Mouse (Mus musculus) embryonic stem cell, embryonic (primary cell): Measurements from ENCODE around the gene Anapc10.
"Not testable (repeated sequence)": the region's sequence is repeated elsewhere in the genome, so short reads cannot be mapped to it uniquely, and the experiment has no call there.

Experiments used
- CTCF ChIA-PET, 4 experiments: fragments of 300-600 bp in 2 of 4; fragments of 350-600 bp in 2 of 4; sonication (Branson Sonifier 250); formaldehyde crosslinking; loops; one replicate each; lab custom pipeline; 2022; ENCODE audit warnings: inconsistent platforms in 2 of 4; lab: Charles Lee
- POLR2A ChIA-PET, 4 experiments: fragments of 300-600 bp in 2 of 4; fragments of 350-600 bp in 2 of 4; sonication (Branson Sonifier 250); formaldehyde crosslinking; loops; one replicate each; lab custom pipeline; 2022; ENCODE audit warnings: antibody characterized with exemption in 4 of 4, inconsistent platforms in 1 of 4; lab: Charles Lee

The Anapc10 gene

DNA sequence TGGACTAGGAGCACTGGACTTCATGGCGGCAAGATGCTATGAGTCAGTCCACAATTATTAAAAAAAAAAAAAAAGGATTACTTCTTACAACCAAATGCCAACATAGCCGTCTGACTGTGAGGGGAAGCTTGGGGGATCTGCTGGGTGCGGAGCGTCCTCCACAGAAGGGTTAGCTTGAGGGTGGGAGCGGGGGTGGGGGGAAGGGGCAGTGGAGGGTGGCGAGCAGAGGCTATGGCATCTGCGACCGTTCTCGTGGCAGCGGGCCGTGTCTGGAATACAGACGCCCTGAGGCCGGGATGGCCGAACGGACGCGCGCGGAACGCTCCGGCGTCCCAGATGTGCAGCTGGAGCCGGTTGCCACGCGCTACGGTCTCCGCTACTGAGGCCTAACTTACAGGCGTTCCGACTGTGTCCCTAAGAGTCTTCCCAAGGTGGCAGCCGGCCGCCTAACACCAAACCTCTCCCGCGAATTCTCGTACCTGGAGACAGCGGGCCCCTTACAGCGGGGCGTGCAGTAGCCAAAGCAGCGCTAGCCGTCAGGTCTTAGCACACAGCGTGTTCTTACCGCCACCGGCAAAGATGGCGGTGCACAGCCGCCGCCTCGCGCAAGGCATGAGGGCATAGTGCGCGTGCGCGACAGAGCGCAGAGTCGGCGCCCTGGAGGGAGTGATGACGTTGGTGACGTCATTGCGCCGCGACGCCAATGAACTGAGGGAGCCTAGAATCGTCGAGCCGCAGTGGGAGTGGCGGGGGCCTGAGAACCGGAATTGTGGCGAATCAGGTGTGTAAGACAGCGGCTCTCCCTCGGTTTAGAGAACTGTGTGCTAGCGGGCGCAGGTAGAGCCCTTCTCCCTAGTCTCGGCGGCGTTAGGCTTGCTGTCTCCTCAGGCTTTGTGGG, at the start of gene Anapc10, which contains the start of gene Abce1:
Gene Anapc10 (plus strand): TSS at position 757 of the 898 bp plus-strand sequence.
Gene Abce1 (minus strand): TSS at position 677 of the 898 bp plus-strand sequence.
- ChIA-PET POLR2A (interaction anchor here in 3 of 4 experiments (0.6 to 2.9 kb wide), 43 partner anchors 8 to 1305 kb away, joined by 3 to 12 read pairs (median 4); partner anchors contain the start of genes Usp38 (in 2 of the 3) and Smarca5 (in 1 of the 3)), CTCF (interaction anchor here in 3 of 4 experiments (0.6 to 0.8 kb wide), 3 partner anchors 23 to 1649 kb away, joined by 3 to 5 read pairs (median 3); no protein-coding TSS in a partner anchor)

DNA sequence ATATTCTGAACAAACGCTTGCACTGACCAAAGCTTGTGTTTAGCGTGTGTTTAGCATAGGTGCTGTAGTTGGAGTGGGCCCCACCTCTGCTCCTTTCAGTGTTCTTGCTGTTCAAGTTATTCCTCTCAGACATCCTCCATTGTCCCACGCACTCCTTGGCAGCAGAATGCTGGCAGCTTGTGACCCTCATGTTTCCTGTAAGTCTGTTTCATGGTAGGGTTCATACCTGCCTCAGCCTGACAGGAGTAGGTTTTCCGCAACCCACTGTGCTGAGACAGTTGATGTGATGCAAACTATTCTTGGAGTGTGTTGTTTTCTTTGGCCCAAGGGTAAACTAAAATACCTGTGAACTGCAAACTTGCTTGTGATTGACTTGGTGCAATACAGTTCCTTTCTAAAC, 35.2 kb upstream of the Anapc10 start:
- ChIA-PET CTCF (no interaction called here), POLR2A (interaction anchor here in 2 of 4 experiments (0.5 to 2.4 kb wide), 9 partner anchors 10 to 1338 kb away, joined by 3 to 7 read pairs (median 4); partner anchors contain the start of genes Abce1 (in 1 of the 2), Anapc10 (in 1 of the 2) and Usp38 (in 1 of the 2))

DNA sequence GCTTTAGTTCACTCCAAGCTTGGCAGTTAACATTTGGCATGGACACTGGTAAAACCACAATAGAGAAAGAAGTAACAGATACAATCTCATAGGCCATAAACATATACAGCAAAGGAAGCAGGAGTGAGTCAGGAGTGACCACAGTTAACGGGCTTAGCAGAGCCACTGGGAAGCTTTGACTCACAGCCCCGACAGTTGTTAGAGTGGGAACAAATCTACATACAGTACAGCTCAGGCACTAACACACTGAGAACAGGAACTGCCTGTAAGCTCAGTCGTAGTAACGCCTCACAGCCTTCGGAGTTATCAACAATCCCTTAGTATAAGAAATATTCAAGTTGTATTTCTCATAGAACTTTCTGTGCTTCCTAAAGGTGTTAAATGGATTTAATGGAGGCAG, 32.6 kb upstream of the Anapc10 start:
- POLR2A ChIA-PET, result interaction anchor here in 2 of 4 experiments (0.7 to 1.9 kb wide), 2 partner anchors 14 to 201 kb away, joined by 4 to 9 read pairs; no protein-coding TSS in a partner anchor

DNA sequence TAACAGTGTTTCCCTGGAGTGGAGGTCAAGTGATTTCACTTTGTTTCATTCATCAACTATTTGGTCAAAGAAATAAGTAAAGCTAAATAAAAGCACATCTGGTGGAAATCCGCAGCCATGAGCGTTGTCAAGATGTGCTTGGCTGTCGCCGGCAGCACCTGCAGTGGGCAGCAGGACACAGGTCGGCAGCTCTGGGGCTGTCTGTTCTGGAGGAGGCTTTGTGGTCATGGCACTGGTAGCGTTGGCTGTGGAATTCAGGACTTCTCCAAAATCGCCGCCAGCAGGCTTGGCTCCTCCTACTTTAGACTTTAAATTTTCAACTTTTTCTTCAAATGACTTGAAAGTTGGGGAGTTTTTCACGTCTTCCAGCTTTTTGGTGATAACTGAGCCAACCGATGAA, 31.5 kb upstream of the Anapc10 start:
- CTCF ChIA-PET, result not testable (repeated sequence)
- POLR2A ChIA-PET, result interaction anchor here in 3 of 4 experiments (0.7 to 1.9 kb wide), 11 partner anchors 8 to 31 kb away, joined by 3 to 9 read pairs (median 3); partner anchors contain the start of genes Abce1 (in 1 of the 3) and Anapc10 (in 1 of the 3)

More for the DNA sequence above, 32.6 kb upstream of the Anapc10 start:
- CTCF ChIA-PET, result no interaction called here

DNA sequence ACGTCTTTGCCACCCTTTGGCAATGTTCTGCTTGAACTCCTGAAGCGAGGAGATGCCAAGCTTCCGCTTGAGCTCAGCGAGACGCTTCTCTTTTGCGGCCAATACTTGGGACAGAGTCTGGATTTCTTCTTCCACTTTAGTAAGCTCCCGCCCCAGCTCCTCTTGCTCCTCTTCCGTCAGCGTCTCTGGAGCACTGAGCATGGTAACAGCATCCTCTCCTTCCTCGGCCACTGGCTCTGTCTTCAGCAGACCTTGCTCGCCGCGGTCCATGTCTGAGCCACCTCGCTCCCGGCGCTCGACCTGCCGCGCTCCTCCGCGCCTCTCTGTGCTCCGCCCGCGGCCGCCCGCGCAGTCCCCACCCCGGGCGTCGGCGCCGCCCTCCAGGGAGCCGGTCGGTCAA, 31.1 kb upstream of the Anapc10 start:
- POLR2A ChIA-PET, result interaction anchor here in 3 of 4 experiments (0.6 to 2.2 kb wide), 14 partner anchors 9 to 31 kb away, joined by 3 to 10 read pairs (median 4); partner anchors contain the start of genes Abce1 (in 1 of the 3) and Anapc10 (in 1 of the 3)
- CTCF ChIA-PET, result no interaction called here

DNA sequence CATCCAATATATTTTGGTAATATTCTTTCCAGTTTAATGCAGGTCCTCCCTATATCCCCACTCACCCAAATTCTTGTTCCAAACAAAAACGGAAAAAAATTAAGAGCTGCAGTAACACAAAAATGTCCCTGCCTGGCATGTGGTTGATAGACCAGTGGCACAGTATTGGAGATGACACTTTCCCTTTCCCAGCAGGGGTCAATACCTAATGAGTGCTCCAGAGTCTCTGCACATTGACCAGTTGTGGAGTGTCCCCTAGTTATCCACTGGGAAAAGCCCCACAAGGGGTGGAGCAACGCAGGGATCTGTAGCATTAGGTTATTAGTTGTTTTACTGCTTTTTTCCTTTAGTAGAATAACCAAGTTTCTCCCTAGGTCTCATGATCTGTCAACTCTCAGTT, 30.7 kb upstream of the Anapc10 start:
- POLR2A ChIA-PET, result interaction anchor here in 3 of 4 experiments (0.6 to 2.3 kb wide), 17 partner anchors 8 to 387 kb away, joined by 3 to 10 read pairs (median 3); partner anchors contain the start of genes Abce1 (in 1 of the 3) and Anapc10 (in 1 of the 3)
- CTCF ChIA-PET, result interaction anchor here in 1 of 4 experiments (0.6 kb wide), 1 partner anchor 19 kb away, joined by 4 read pairs; no protein-coding TSS in a partner anchor

DNA sequence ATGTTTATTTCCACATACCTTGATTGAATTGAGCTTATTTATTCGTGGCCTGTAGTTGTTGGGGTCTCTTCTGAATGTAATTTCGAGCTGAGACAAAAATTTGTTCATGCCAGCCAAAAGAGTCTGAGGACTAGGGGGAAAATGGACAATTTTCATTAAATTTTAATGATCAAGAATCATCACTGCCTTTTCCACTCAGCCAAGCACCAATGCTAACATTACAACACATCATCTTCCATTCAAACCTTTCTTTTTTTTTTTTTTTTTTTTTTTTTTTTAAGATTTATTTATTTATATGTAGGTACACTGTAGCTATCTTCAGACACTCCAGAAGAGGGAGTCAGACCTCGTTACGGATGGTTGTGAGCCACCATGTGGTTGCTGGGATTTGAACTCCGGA, 25.7 kb upstream of the Anapc10 start:
- POLR2A ChIA-PET, result interaction anchor here in 2 of 4 experiments (0.6 to 2.4 kb wide), 4 partner anchors 9 to 38 kb away, joined by 4 to 11 read pairs (median 6); no protein-coding TSS in a partner anchor

DNA sequence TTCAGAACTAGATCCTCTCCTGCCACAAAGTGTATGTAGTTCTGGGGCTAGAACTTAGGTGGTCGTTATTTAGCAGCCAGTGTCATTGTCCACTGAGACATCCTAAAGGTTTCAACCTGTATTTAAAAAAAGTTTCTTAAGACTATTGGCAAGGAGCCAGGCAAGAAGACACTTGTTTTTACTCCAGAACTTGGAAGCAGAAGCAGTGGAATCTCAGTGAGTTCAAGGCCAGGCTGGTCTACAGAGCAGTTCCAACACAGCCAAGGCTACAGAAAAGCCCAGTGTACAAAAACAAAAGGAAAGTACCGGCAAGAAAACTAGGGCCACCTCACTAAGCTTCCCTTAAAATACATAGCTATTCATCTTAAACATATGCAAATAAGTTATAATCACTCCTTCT, 19.1 kb upstream of the Anapc10 start:
- POLR2A ChIA-PET, result interaction anchor here in 1 of 4 experiments (1.2 to 2.4 kb wide), 3 partner anchors 12 to 45 kb away, joined by 3 to 9 read pairs (median 4); no protein-coding TSS in a partner anchor
- CTCF ChIA-PET, result no interaction called here

More for the DNA sequence above, 25.7 kb upstream of the Anapc10 start:
- CTCF ChIA-PET, result interaction anchor here in 1 of 4 experiments (0.6 kb wide), 1 partner anchor 1241 kb away, joined by 4 read pairs; no protein-coding TSS in a partner anchor

DNA sequence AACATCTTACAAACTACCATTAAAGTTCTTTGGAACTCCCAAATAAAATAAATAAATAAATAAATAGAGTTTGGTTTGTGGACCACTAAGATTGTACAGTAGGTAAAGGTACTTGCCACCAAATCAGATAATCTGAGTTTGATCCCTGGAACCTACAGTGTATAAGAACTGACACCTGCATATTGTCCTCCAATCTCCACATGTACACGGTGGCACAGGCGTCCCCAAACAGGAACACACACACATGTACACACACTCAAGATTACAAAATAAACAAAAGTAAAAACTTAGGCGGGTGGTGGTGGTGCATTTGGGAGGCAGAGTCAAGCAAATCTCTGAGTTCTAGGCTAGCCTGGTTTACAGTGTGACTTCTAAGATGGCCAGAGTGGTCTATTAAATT, 4.9 kb upstream of the Anapc10 start:
- ChIA-PET POLR2A (interaction anchor here in 1 of 4 experiments (1.0 to 1.2 kb wide), 3 partner anchors 13 to 64 kb away, joined by 3 to 4 read pairs (median 4); no protein-coding TSS in a partner anchor), CTCF (no interaction called here)

DNA sequence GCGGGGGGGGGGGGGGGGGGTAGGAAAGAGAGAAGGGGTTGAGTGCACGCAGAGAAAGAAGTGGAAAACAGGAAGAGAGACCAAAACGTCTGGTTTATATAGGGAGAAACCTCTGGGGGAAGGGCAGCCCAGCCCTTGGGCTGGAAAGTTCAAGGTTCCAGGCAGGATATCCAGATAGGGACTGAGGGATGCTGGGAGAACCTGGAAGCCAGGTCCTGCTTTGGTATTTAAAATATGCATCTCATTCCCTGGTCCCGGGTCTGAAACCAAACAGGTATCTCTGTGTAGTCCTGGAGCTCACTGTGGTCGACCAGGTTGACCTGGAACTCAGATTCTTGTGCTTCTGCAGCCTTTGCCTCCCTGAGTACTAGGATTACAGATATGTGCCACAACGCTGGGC, 1.1 kb downstream of the Anapc10 start:
- ChIA-PET POLR2A (interaction anchor here in 3 of 4 experiments (0.6 to 1.3 kb wide), 11 partner anchors 19 to 1303 kb away, joined by 3 to 8 read pairs (median 4); no protein-coding TSS in a partner anchor), CTCF (no interaction called here)

DNA sequence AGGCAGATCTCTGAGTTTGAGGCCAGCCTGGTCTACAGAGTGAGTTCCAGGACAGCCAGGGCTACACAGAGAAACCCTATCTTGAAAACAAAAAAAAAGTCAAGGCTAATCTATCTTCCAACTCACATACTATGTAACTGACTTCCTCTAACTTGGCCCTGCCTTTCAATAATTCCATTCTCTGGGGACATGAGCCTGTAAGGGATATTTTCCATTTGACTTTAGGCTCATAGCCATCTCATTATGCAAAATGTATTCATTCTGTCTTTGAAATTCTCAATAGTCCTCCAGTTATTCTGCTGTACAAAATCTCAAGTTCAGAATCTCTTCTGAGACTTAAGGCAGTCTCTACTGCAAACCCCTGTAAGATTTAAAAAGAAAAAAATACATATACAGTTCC, 9.9 kb downstream of the Anapc10 start:
- POLR2A ChIA-PET, result interaction anchor here in 1 of 4 experiments (0.6 kb wide), 1 partner anchor 683 kb away, joined by 3 read pairs; no protein-coding TSS in a partner anchor

DNA sequence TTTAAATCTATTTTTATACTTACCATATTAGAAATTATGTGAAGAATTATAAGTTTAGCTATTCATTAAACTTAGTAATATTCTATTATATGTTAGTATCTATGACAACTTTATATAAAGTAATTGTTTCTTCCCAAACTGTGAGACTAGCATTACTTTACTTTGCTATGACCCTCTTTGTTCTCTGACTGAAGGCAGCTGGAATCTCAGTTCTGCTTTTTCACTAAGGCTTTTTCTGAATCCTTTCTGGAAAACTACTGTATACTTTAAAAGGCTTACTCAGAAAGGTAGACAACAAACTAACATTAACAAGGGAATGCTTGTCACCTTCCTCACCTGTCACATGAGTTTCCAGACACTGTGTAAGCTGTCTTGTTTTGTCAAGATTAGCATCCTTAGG, 11.7 kb downstream of the Anapc10 start:
- POLR2A ChIA-PET, result no interaction called here
- CTCF ChIA-PET, result interaction anchor here in 1 of 4 experiments (0.7 kb wide), 1 partner anchor 760 kb away, joined by 3 read pairs; no protein-coding TSS in a partner anchor

More for the DNA sequence above, 9.9 kb downstream of the Anapc10 start:
- CTCF ChIA-PET, result no interaction called here

DNA sequence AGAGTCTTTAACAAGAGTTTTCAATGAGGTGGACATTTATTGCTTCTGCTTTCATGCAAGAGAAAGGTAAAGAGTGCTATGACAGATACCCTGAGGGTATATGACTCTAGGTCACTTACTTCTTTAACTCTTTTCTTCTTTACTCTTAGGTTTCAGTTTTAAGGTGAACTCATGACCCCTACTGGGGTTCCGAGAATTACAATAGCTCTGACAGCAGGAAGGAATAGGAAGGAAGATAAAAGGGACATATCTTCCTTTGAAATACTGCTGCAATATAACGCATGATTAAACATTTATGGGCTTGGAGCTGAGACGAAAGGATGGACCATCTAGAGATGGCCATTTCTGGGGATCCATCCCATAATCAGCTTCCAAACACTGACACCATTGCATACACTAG, 13.0 kb downstream of the Anapc10 start:
- POLR2A ChIA-PET, result interaction anchor here in 1 of 4 experiments (1.1 kb wide), 1 partner anchor 83 kb away, joined by 3 read pairs; no protein-coding TSS in a partner anchor
- CTCF ChIA-PET, result no interaction called here

DNA sequence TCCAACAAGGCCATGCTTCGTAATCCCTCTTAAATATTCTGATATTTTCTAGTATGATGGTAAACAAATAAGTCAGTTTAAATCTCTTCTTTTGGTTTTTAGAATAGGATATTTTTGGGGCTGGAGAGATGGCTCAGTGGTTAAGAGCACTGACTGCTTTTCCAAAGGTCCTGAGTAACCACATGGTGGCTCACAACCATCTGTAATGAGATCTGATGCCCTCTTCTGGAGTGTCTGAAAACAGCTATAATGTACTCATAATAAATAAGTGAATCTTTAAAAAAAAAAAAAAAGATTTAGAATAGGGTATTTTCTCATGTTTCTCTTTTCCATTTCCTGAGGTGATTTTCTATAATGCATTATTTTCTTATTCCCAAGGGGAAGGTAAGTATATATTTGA, 16.3 kb downstream of the Anapc10 start:
- ChIA-PET CTCF (interaction anchor here in 3 of 4 experiments (0.6 to 0.7 kb wide), 4 partner anchors 287 to 961 kb away, joined by 3 to 8 read pairs (median 4); no protein-coding TSS in a partner anchor), POLR2A (no interaction called here)

DNA sequence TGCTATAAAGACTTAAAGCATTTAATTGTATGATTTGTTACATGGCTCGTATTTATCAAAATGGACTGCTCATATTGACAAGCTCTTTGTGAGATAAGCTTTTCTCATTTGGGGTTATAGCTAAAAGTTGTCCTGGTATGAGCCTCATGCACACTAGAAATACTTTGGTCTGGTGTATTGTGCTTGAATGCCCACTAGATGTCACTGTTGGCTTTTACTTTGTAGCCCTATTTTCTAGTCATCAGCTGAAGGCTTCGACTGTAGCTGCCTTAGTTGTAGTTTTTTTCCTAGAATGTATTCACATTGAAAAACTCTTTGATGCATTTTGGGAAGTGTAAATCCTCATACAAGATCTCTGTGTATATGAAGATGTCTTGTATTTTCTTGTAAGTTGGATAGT, 22.7 kb downstream of the Anapc10 start:
- CTCF ChIA-PET, result interaction anchor here in 3 of 4 experiments (0.5 to 1.4 kb wide), 21 partner anchors 9 to 980 kb away, joined by 3 to 7 read pairs (median 3); partner anchors contain the start of genes Abce1 (in 1 of the 3) and Anapc10 (in 1 of the 3)
- POLR2A ChIA-PET, result interaction anchor here in 3 of 4 experiments (0.6 to 1.1 kb wide), 4 partner anchors 17 to 1281 kb away, joined by 3 to 4 read pairs (median 3); partner anchors contain the start of gene Usp38 (in 1 of the 3)

DNA sequence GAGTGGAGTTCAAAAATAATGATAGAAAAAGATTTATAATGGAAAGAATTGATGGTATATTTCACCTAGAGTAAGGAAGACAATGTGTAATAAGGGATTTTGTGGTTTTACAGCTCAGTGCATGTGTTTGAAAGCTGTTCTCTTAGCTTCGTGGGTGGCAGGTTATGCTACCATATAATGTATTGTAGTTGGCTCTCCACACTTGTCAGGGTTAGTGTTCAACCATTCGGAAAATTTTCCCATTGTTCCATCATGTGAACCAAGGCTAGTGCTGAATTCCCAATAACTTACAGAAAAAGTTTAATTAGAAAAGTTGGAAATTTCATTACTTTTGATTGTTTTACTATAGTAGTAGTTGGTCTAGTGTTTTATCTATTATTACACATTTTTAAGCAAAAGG, 36.6 kb downstream of the Anapc10 start:
- ChIA-PET CTCF (no interaction called here), POLR2A (no interaction called here)

DNA sequence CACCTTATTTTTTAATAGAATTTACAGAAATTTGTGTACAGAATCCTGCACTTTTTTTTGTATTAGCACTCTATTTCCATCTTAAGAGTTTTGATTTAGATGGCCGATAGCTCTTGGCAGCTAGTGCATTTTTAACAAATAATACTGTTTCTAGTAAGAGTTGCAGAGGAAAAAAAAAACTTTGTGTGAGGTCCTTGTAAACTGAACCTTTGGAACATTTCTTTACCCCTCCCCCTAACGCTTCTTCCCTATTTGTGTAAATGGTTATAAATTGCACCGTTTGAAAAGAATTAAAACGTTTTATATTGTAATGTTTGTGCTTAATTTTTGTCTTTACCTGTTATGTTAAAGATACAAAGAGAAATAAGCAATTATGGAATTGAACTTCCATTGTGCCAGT, 37.0 kb downstream of the Anapc10 start:
- CTCF ChIA-PET, result no interaction called here
- POLR2A ChIA-PET, result no interaction called here

DNA sequence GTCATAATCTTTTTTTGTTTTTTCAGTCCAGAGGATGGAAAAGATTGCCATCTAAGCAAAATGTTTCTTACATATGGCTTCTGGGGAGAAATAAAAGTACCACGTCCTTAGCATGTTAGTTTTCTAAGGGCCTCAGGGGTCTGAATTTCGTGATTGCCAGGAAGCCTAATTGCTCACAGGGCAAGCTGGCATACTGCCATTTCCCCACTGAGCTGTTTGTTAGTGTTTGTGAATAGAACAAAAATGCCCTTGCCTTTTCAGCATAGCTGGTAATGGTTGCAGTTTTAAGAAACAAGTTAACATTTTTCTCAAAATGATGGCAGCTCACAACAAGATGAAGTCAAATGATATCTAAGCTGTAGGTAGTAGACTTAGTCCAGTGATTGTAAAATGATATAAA, 38.7 kb downstream of the Anapc10 start:
- CTCF ChIA-PET, result no interaction called here
- POLR2A ChIA-PET, result no interaction called here
